Mouse (Mus musculus): Measurements from ENCODE around the gene Rasl10a. TPM values are rescaled to one million over a fixed set of nuclear protein-coding genes. Genes with fewer than 3 reads are reported as not detected.

Rasl10a gene
- polyA plus RNA-seq, 1 experiment: 2.9 TPM

- DNase-seq: peak in 1 of 2 experiments; percentile 22
- Histone ChIP-seq H3K27me3 (ENCODE audit: control insufficient read depth, insufficient read depth, low read length) (no peaks in the 10 kb centered on the region), H3K4me3 (replicated peaks; ENCODE audit: insufficient read depth, low read depth, low read length) (no peak overlapping the region), H3K27ac (ENCODE audit: insufficient read depth, low read length) (no peak overlapping the region), H3K4me1 (ENCODE audit: control insufficient read depth, insufficient read depth, low read length) (peaks cover 13% of the 10 kb centered on the region)
- TF ChIP-seq POLR2A (IDR thresholded peaks at IDR 0.05; ENCODE audit: borderline replicate concordance, insufficient read depth, low read length) (no peak), CTCF (IDR thresholded peaks at IDR 0.05; ENCODE audit: borderline replicate concordance, insufficient read depth, low read depth, low read length) (no peak)
- 78% methylated on average over 5 of the region's 5 CpGs for WGBS
Observed at GRCm38 (mm10) chr11:5016286-5016685, 41.6 kb upstream of the Rasl10a start.

GRCm38 (mm10) chr11:5017506-5017905 is 40.4 kb upstream of the Rasl10a start:
- Histone ChIP-seq H3K27ac (ENCODE audit: insufficient read depth, low read length) (no peak overlapping the region), H3K27me3 (ENCODE audit: control insufficient read depth, insufficient read depth, low read length) (no peaks in the 10 kb centered on the region), H3K4me1 (ENCODE audit: control insufficient read depth, insufficient read depth, low read length) (peaks cover 13% of the 10 kb centered on the region), H3K4me3 (replicated peaks; ENCODE audit: insufficient read depth, low read depth, low read length) (no peak overlapping the region)
- DNase-seq: no peak
- WGBS: 59% methylated on average over 6 of the region's 6 CpGs
- no peak for TF ChIP-seq POLR2A (IDR thresholded peaks at IDR 0.05; ENCODE audit: borderline replicate concordance, insufficient read depth, low read length)
- no peak for TF ChIP-seq CTCF (IDR thresholded peaks at IDR 0.05; ENCODE audit: borderline replicate concordance, insufficient read depth, low read depth, low read length)

- 100% methylated on average over 1 of the region's 1 CpGs for WGBS
- Histone ChIP-seq H3K4me3 (replicated peaks; ENCODE audit: insufficient read depth, low read depth, low read length) (no peak overlapping the region), H3K27me3 (ENCODE audit: control insufficient read depth, insufficient read depth, low read length) (no peaks in the 10 kb centered on the region), H3K27ac (ENCODE audit: insufficient read depth, low read length) (no peak overlapping the region), H3K4me1 (ENCODE audit: control insufficient read depth, insufficient read depth, low read length) (no peaks in the 10 kb centered on the region)
- TF ChIP-seq CTCF (IDR thresholded peaks at IDR 0.05; ENCODE audit: borderline replicate concordance, insufficient read depth, low read depth, low read length): no peak
- no peak for TF ChIP-seq POLR2A (IDR thresholded peaks at IDR 0.05; ENCODE audit: borderline replicate concordance, insufficient read depth, low read length)
- no peak for DNase-seq
Observed at GRCm38 (mm10) chr11:5025108-5025507, 32.8 kb upstream of the Rasl10a start.

DNA sequence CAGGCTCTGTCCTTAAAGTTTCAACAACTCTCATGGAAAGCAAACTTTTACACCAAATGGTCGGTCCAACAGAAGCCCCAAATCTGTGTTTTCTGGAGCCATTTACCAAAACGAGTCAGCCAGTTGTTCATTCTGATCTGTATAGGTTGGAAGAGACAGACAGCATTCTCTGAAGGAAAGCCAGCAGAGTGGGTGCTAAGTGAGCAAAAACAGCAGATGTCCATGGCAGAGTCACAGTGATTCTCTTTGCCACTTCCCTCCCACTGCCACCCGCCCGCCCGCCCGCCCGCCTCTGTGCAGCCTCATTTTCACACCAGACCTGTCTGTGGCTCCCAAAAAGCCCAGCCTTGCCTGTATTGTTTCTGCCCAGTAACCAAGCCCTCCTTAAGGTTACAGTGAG is 29.7 kb upstream of the Rasl10a start:
- Histone ChIP-seq H3K27ac (ENCODE audit: insufficient read depth, low read length) (no peak overlapping the region), H3K4me1 (ENCODE audit: control insufficient read depth, insufficient read depth, low read length) (peaks cover 6% of the 10 kb centered on the region), H3K4me3 (replicated peaks; ENCODE audit: insufficient read depth, low read depth, low read length) (no peak overlapping the region), H3K27me3 (ENCODE audit: control insufficient read depth, insufficient read depth, low read length) (no peaks in the 10 kb centered on the region)
- 50% methylated on average over 7 of the region's 7 CpGs for WGBS
- TF ChIP-seq POLR2A (IDR thresholded peaks at IDR 0.05; ENCODE audit: borderline replicate concordance, insufficient read depth, low read length): no peak
- no peak for TF ChIP-seq CTCF (IDR thresholded peaks at IDR 0.05; ENCODE audit: borderline replicate concordance, insufficient read depth, low read depth, low read length)
- no peak for DNase-seq

DNA sequence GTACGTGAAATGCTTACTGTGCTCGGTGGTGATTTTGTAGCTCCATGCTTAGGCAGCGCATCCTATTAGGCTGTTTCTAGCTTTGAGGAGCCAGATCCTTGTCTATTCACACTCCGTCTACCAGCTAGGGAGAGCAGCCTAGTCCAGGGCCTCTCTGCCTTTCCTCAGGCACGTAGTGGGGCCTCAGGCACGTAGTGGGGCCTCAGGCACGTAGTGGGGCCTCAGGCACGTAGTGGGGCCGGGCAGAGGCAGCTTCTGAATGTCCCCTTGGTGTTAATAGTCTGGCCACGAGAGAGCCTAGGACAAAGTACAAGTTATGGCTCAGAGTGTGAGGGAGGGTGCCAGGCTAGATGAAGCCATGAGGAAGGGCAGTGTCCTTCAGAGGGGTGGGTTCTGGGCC is 25.2 kb upstream of the Rasl10a start:
- Histone ChIP-seq H3K4me1 (ENCODE audit: control insufficient read depth, insufficient read depth, low read length) (peaks cover 21% of the 10 kb centered on the region), H3K27ac (ENCODE audit: insufficient read depth, low read length) (no peak overlapping the region), H3K27me3 (ENCODE audit: control insufficient read depth, insufficient read depth, low read length) (no peaks in the 10 kb centered on the region), H3K4me3 (replicated peaks; ENCODE audit: insufficient read depth, low read depth, low read length) (no peak overlapping the region)
- DNase-seq: no peak
- 90% methylated on average over 10 of the region's 10 CpGs for WGBS
- no peak for TF ChIP-seq CTCF (IDR thresholded peaks at IDR 0.05; ENCODE audit: borderline replicate concordance, insufficient read depth, low read depth, low read length)
- TF ChIP-seq POLR2A (IDR thresholded peaks at IDR 0.05; ENCODE audit: borderline replicate concordance, insufficient read depth, low read length): no peak

DNA sequence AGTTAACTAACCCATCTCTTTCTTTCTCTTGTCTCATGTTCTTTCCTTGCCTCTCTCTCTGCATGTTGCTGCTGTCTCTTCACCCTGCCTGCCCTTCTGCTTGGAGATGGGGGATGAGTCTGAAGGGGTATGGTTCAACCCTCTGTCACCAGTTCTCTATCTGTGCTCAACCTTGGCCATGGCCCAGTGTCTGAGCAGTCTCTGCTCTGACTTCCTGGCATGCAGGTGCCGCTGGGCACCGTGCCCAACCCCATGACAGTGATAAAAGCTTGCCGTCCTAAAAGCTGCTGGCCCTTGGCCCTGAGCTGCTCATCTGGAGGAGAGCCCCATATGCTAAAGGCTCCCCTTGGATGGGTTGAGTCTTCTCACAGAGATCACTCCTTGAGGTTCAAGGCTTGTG is 24.8 kb upstream of the Rasl10a start:
- no peak overlapping the region for H3K27ac ChIP-seq (ENCODE audit: insufficient read depth, low read length)
- 18% methylated on average over 3 of the region's 3 CpGs for WGBS
- no peak for TF ChIP-seq CTCF (IDR thresholded peaks at IDR 0.05; ENCODE audit: borderline replicate concordance, insufficient read depth, low read depth, low read length)
- no peak for TF ChIP-seq POLR2A (IDR thresholded peaks at IDR 0.05; ENCODE audit: borderline replicate concordance, insufficient read depth, low read length)
- H3K27me3 ChIP-seq (ENCODE audit: control insufficient read depth, insufficient read depth, low read length): no peaks in the 10 kb centered on the region
- peak; percentile 74 to 84 for DNase-seq
- H3K4me1 ChIP-seq (ENCODE audit: control insufficient read depth, insufficient read depth, low read length): peaks cover 25% of the 10 kb centered on the region
- H3K4me3 ChIP-seq (replicated peaks; ENCODE audit: insufficient read depth, low read depth, low read length): no peak overlapping the region

DNA sequence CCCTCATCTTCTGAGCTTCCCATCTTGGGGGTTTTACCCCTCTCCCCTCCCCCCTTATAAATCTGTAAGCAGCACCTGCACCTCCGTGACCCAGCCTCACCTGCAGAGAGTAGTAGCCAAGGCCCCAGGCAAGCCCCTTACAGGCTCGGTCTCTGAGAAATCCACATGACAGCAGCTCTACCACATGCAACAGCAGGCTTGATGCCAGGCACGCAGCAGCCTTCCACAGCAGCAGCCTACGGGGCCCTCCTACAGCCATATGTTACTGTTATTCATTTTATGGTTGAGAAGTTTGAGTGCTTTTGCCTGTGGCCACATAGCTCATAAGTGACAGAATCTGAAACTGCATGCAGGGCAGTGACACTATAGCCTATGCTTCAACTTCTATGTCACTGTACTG is 22.5 kb upstream of the Rasl10a start:
- 17% methylated on average over 4 of the region's 4 CpGs for WGBS
- TF ChIP-seq CTCF (IDR thresholded peaks at IDR 0.05; ENCODE audit: borderline replicate concordance, insufficient read depth, low read depth, low read length) (no peak), POLR2A (IDR thresholded peaks at IDR 0.05; ENCODE audit: borderline replicate concordance, insufficient read depth, low read length) (no peak)
- no peaks in the 10 kb centered on the region for H3K27me3 ChIP-seq (ENCODE audit: control insufficient read depth, insufficient read depth, low read length)
- H3K4me3 ChIP-seq (replicated peaks; ENCODE audit: insufficient read depth, low read depth, low read length): no peak overlapping the region
- H3K4me1 ChIP-seq (ENCODE audit: control insufficient read depth, insufficient read depth, low read length): peaks cover 46% of the 10 kb centered on the region
- peak; percentile 21 to 46 for DNase-seq
- no peak overlapping the region for H3K27ac ChIP-seq (ENCODE audit: insufficient read depth, low read length)

DNA sequence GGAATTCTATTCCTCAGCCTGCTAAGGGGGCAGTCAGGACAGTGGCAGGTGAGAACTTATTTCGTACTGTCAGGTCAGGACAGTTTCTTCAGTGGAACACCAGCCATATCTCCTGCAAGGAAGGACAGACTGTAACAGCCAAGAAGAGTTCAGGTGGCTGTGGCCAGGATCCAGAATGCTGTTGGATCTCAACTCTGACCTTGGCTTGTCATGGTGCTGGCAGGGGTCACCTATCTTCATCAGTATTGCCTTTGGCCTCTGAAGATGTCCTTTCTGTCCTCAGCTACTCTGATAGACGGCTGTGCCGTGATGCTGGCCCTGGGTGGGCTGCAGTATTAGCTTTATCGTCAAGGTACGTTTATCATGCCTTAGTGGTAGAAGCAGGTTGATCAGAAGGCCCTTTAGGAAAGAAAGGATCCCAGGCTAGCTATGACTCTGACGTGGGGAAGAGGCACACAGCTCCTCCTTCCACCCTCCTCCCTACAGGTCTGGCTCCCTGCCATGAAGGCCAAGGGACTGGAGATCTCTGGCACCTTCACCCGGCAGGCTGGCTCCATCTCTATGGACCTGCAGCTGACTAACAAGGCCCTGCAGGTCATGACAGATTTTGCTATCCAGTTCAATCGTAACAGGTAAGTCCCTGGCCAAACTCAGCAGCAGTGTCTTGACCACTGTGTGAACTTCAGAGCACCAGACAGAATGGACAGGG is 20.6 kb upstream of the Rasl10a start:
- Histone ChIP-seq H3K27ac (ENCODE audit: insufficient read depth, low read length) (no peak overlapping the region), H3K4me3 (replicated peaks; ENCODE audit: insufficient read depth, low read depth, low read length) (no peak overlapping the region), H3K27me3 (ENCODE audit: control insufficient read depth, insufficient read depth, low read length) (no peaks in the 10 kb centered on the region), H3K4me1 (ENCODE audit: control insufficient read depth, insufficient read depth, low read length) (peaks cover 57% of the 10 kb centered on the region)
- peak; percentile 83 to 88 for DNase-seq
- TF ChIP-seq CTCF (IDR thresholded peaks at IDR 0.05; ENCODE audit: borderline replicate concordance, insufficient read depth, low read depth, low read length) (no peak), POLR2A (IDR thresholded peaks at IDR 0.05; ENCODE audit: borderline replicate concordance, insufficient read depth, low read length) (no peak)
- WGBS: 26% methylated on average over 8 of the region's 8 CpGs
